Mouse (Mus musculus) E14TG2a.4 (cell line): Measurements from ENCODE around the gene Gm20388.

Source experiments
- CTCF ChIP-seq: conservative IDR thresholded peaks from 2 replicates; pipeline ENCODE4 v1.5.1; 2014; ENCODE audit warnings: low read length
- NANOG ChIP-seq: IDR thresholded peaks from 2 replicates; pipeline ENCODE4 v1.6.1; 2014; ENCODE audit warnings: borderline replicate concordance, low read length, mixed read lengths
- POU5F1 ChIP-seq: IDR thresholded peaks from 2 replicates; pipeline ENCODE4 v1.6.1; 2014; ENCODE audit warnings: low read length, borderline replicate concordance

DNA sequence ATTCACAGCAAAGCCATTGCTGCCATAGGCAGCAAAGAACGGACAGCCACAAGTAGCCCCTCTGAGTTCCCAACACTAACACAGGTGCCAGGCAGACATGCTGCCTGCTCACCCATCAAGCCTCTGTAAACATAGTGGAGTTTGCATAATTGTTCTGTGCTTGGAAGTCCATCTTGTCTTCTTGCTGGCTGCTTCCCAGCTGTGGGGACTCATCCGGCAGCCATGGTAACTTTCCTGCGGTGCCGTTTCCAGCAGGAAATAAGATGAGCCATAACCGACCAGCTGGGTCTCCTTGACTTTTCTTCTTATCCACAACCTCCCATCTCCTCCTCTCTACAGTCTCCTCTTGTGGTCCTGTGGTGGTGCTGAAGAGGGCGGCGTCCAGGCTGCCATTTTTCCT is 787.8 kb downstream of the Gm20388 start:
- no peak for TF ChIP-seq CTCF
- no peak for TF ChIP-seq NANOG
- TF ChIP-seq POU5F1 = no peak
